Mouse (Mus musculus): Measurements from ENCODE around the gene Def6.

- TF ChIP-seq POLR2A (IDR thresholded peaks at IDR 0.05; ENCODE audit: insufficient read depth, low read depth, low read length) (no peak), CTCF (IDR thresholded peaks at IDR 0.05; ENCODE audit: insufficient read depth, low read depth, low read length) (no peak)
Observed at GRCm38 (mm10) chr17:28261795-28262194, 54.2 kb downstream of the Def6 start.

Data from olfactory bulb, adult 2 months (tissue).